Mouse (Mus musculus) liver, adult 2 months (tissue): Measurements from ENCODE around the gene Lmbr1.

ENCODE experiments used
- CTCF ChIP-seq: fragments of 200-500 bp; IDR thresholded peaks from 2 replicates; pipeline ENCODE4 v1.5.1; 2011; ENCODE audit warnings: low read depth, low read length, control low read depth
- POLR2A ChIP-seq: fragments of 200-500 bp; IDR thresholded peaks from 2 replicates; pipeline ENCODE4 v1.6.1; 2011; ENCODE audit warnings: low read length, control low read depth; ENCODE audit not compliant: insufficient read depth; ENCODE audit errors: extremely low read depth

GRCm38 (mm10) chr5:29250795-29251495, 127.2 kb downstream of the Lmbr1 start:
- TF ChIP-seq CTCF (no peak), POLR2A (no peak)
